Mouse (Mus musculus): ENCODE results near the gene Dcun1d4. TPM values are rescaled to one million over a fixed set of nuclear protein-coding genes. Genes with fewer than 3 reads are reported as not detected.
A peak's percentile ranks its signal among the peaks of the same experiment; 100 is the strongest.

The Dcun1d4 gene
- 1.2 and 1.3 TPM in 2 replicates for polyA plus RNA-seq (2012; rRNA removed)

- TF ChIP-seq CTCF (IDR thresholded peaks at IDR 0.05; ENCODE audit: extremely low read depth, insufficient read depth, insufficient read length, insufficient replicate concordance) (no peak), POLR2A (IDR thresholded peaks at IDR 0.05; ENCODE audit: low read depth, low read length) (no peak)
Measured at GRCm38 (mm10) chr5:73480700-73481099, at the start of gene Dcun1d4. Gene Dcun1d4, plus strand, starts transcription at chr5:73481000.

GRCm38 (mm10) chr5:73431581-73431980, 49.2 kb upstream of the Dcun1d4 start:
- 28% methylated on average over 14 of the region's 14 CpGs for WGBS
- Histone ChIP-seq H3K4me1 (ENCODE audit: control insufficient read depth, insufficient read depth, insufficient read length) (no peaks in the 10 kb centered on the region), H3K4me3 (ENCODE audit: extremely low read depth, insufficient read depth, insufficient read length) (no peak overlapping the region), H3K27me3 (ENCODE audit: control insufficient read depth, insufficient read depth, low read length) (no peaks in the 10 kb centered on the region), H3K36me3 (ENCODE audit: control insufficient read depth, insufficient read depth, low read length) (no peaks in the 10 kb centered on the region), H3K27ac (ENCODE audit: insufficient read depth, low read length) (no peak overlapping the region)
- peak; percentile 48; the same call in 1 of the 2 replicates for TF ChIP-seq CTCF (IDR thresholded peaks at IDR 0.05; ENCODE audit: extremely low read depth, insufficient read depth, insufficient read length, insufficient replicate concordance)
- TF ChIP-seq POLR2A (IDR thresholded peaks at IDR 0.05; ENCODE audit: low read depth, low read length), result no peak
- peak in 1 of 2 experiments; percentile 18 for DNase-seq (ENCODE audit: low read depth in 1 of 2, low spot score in 2 of 2)

More at GRCm38 (mm10) chr5:73480700-73481099, at the start of gene Dcun1d4:
- Histone ChIP-seq H3K27ac (ENCODE audit: insufficient read depth, low read length) (no peak within 1 kb of the TSS), H3K27me3 (ENCODE audit: control insufficient read depth, insufficient read depth, low read length) (no peaks in the 10 kb centered on the region), H3K4me3 (ENCODE audit: extremely low read depth, insufficient read depth, insufficient read length) (no peak within 1 kb of the TSS), H3K4me1 (ENCODE audit: control insufficient read depth, insufficient read depth, insufficient read length) (no peaks in the 10 kb centered on the region), H3K36me3 (ENCODE audit: control insufficient read depth, insufficient read depth, low read length) (no peaks in the 10 kb centered on the region)
- no peak for DNase-seq (ENCODE audit: low read depth in 1 of 2, low spot score in 2 of 2)
- 87% methylated on average over 7 of the region's 7 CpGs for WGBS

- 74% methylated on average over 6 of the region's 6 CpGs for WGBS
- Histone ChIP-seq H3K27me3 (ENCODE audit: control insufficient read depth, insufficient read depth, low read length) (no peaks in the 10 kb centered on the region), H3K36me3 (ENCODE audit: control insufficient read depth, insufficient read depth, low read length) (no peaks in the 10 kb centered on the region), H3K27ac (ENCODE audit: insufficient read depth, low read length) (no peak overlapping the region), H3K4me3 (ENCODE audit: extremely low read depth, insufficient read depth, insufficient read length) (no peak overlapping the region), H3K4me1 (ENCODE audit: control insufficient read depth, insufficient read depth, insufficient read length) (no peaks in the 10 kb centered on the region)
- TF ChIP-seq POLR2A (IDR thresholded peaks at IDR 0.05; ENCODE audit: low read depth, low read length) (no peak), CTCF (IDR thresholded peaks at IDR 0.05; ENCODE audit: extremely low read depth, insufficient read depth, insufficient read length, insufficient replicate concordance) (no peak)
- DNase-seq (ENCODE audit: low read depth in 1 of 2, low spot score in 2 of 2), result no peak
Measured at GRCm38 (mm10) chr5:73432805-73433204, 48.0 kb upstream of the Dcun1d4 start.

- no peak overlapping the region for H3K27ac ChIP-seq (ENCODE audit: insufficient read depth, low read length)
- TF ChIP-seq POLR2A (IDR thresholded peaks at IDR 0.05; ENCODE audit: low read depth, low read length) (no peak), CTCF (IDR thresholded peaks at IDR 0.05; ENCODE audit: extremely low read depth, insufficient read depth, insufficient read length, insufficient replicate concordance) (no peak)
- no peak for DNase-seq (ENCODE audit: low read depth in 1 of 2, low spot score in 2 of 2)
- H3K4me1 ChIP-seq (ENCODE audit: control insufficient read depth, insufficient read depth, insufficient read length), result no peaks in the 10 kb centered on the region
- no peaks in the 10 kb centered on the region for H3K36me3 ChIP-seq (ENCODE audit: control insufficient read depth, insufficient read depth, low read length)
- H3K27me3 ChIP-seq (ENCODE audit: control insufficient read depth, insufficient read depth, low read length), result no peaks in the 10 kb centered on the region
- WGBS, result 80% methylated on average over 7 of the region's 7 CpGs
- no peak overlapping the region for H3K4me3 ChIP-seq (ENCODE audit: extremely low read depth, insufficient read depth, insufficient read length)
Measured at GRCm38 (mm10) chr5:73434764-73435163, 46.0 kb upstream of the Dcun1d4 start.

- no peak overlapping the region for H3K4me3 ChIP-seq (ENCODE audit: extremely low read depth, insufficient read depth, insufficient read length)
- no peaks in the 10 kb centered on the region for H3K4me1 ChIP-seq (ENCODE audit: control insufficient read depth, insufficient read depth, insufficient read length)
- no peak for DNase-seq (ENCODE audit: low read depth in 1 of 2, low spot score in 2 of 2)
- no peaks in the 10 kb centered on the region for H3K27me3 ChIP-seq (ENCODE audit: control insufficient read depth, insufficient read depth, low read length)
- TF ChIP-seq POLR2A (IDR thresholded peaks at IDR 0.05; ENCODE audit: low read depth, low read length) (no peak), CTCF (IDR thresholded peaks at IDR 0.05; ENCODE audit: extremely low read depth, insufficient read depth, insufficient read length, insufficient replicate concordance) (no peak)
- WGBS, result 84% methylated on average over 9 of the region's 9 CpGs
- H3K36me3 ChIP-seq (ENCODE audit: control insufficient read depth, insufficient read depth, low read length), result no peaks in the 10 kb centered on the region
- no peak overlapping the region for H3K27ac ChIP-seq (ENCODE audit: insufficient read depth, low read length)
Measured at GRCm38 (mm10) chr5:73442176-73442575, 38.6 kb upstream of the Dcun1d4 start.

- WGBS, result 73% methylated on average over 1 of the region's 1 CpGs
- Histone ChIP-seq H3K4me3 (ENCODE audit: extremely low read depth, insufficient read depth, insufficient read length) (no peak overlapping the region), H3K27ac (ENCODE audit: insufficient read depth, low read length) (no peak overlapping the region), H3K27me3 (ENCODE audit: control insufficient read depth, insufficient read depth, low read length) (no peaks in the 10 kb centered on the region), H3K36me3 (ENCODE audit: control insufficient read depth, insufficient read depth, low read length) (no peaks in the 10 kb centered on the region), H3K4me1 (ENCODE audit: control insufficient read depth, insufficient read depth, insufficient read length) (no peaks in the 10 kb centered on the region)
- no peak for TF ChIP-seq CTCF (IDR thresholded peaks at IDR 0.05; ENCODE audit: extremely low read depth, insufficient read depth, insufficient read length, insufficient replicate concordance)
- TF ChIP-seq POLR2A (IDR thresholded peaks at IDR 0.05; ENCODE audit: low read depth, low read length), result no peak
- no peak for DNase-seq (ENCODE audit: low read depth in 1 of 2, low spot score in 2 of 2)
Measured at GRCm38 (mm10) chr5:73450276-73450675, 30.5 kb upstream of the Dcun1d4 start.

- no peak for DNase-seq (ENCODE audit: low read depth in 1 of 2, low spot score in 2 of 2)
- WGBS, result 87% methylated on average over 2 of the region's 2 CpGs
- Histone ChIP-seq H3K4me1 (ENCODE audit: control insufficient read depth, insufficient read depth, insufficient read length) (no peaks in the 10 kb centered on the region), H3K36me3 (ENCODE audit: control insufficient read depth, insufficient read depth, low read length) (no peaks in the 10 kb centered on the region), H3K27me3 (ENCODE audit: control insufficient read depth, insufficient read depth, low read length) (no peaks in the 10 kb centered on the region), H3K4me3 (ENCODE audit: extremely low read depth, insufficient read depth, insufficient read length) (no peak overlapping the region), H3K27ac (ENCODE audit: insufficient read depth, low read length) (no peak overlapping the region)
- TF ChIP-seq POLR2A (IDR thresholded peaks at IDR 0.05; ENCODE audit: low read depth, low read length) (no peak), CTCF (IDR thresholded peaks at IDR 0.05; ENCODE audit: extremely low read depth, insufficient read depth, insufficient read length, insufficient replicate concordance) (no peak)
Measured at GRCm38 (mm10) chr5:73454502-73455306, 26.1 kb upstream of the Dcun1d4 start.
